Mouse (Mus musculus) erythroblast, embryonic 14.5 days (primary cell): ENCODE results near the gene Filip1l.

Source experiments
- GATA1 ChIP-seq: IDR thresholded peaks from 2 replicates; pipeline ENCODE4 v1.6.1; 2012; ENCODE audit warnings: low read length, inconsistent platforms, mixed read lengths
- TAL1 ChIP-seq: IDR thresholded peaks from 3 replicates; pipeline ENCODE4 v1.6.1; 2012; ENCODE audit warnings: low read length, inconsistent platforms, mixed read lengths

- TF ChIP-seq TAL1: no peak
- TF ChIP-seq GATA1: no peak
These were observed 81.7 kb downstream of the Filip1l start for GRCm38 (mm10) chr16:57434640-57435039.
